Mouse (Mus musculus) cerebellum, postnatal 36 days (tissue): ENCODE measurements at regions not wholly inside any gene's neighbourhood (a gene's known extent, or its start where the extent isn't known, plus 50 kb on each side); places are given as distances from the start of the nearest gene placed in this dataset.

Source experiments
- DNase-seq, 2 experiments: peaks; one replicate each; pipeline ENCODE4 v3.0.0; 2021 to 2022; ENCODE audit warnings: mixed read lengths in 2 of 2

DNA sequence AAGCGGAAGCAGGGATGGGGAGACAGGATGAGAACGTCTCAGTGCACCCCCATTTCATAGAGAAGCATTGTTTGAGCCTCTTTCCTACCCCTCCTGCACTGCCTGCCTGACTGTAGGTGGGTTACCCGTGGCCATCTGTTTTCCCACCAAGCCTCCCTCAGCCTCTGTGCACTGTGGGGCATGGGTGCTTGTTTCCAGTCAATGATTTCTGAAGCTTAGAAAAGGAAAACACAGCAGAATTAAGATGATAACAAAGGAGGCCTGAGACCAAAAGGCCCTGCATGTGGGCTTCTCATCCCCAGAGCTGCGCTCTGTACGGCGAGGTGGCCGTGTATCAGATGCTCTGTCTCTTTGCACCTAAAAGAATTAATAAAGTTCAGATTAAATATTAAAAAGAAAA, 92.9 kb upstream of the Pabpc6 start:
- DNase-seq = no peak

DNA sequence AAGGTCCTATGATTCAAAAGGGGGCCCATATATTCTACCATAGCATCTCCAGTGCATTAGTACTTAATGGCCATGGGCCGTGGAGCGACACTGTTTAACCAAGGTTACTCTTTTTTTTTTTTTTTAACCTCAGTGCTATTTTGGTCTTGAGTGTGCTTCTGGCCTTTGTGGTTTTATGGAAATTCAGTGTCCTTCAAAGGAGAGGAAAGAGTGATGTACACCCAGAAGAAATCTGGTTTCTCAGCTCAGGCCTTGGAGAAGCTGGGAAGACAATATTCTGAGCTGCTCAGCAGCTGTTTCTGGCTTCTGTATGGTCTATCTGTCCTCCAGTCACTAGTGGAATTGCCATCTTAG, 91.2 kb upstream of the Pabpc6 start:
- no peak for DNase-seq

DNA sequence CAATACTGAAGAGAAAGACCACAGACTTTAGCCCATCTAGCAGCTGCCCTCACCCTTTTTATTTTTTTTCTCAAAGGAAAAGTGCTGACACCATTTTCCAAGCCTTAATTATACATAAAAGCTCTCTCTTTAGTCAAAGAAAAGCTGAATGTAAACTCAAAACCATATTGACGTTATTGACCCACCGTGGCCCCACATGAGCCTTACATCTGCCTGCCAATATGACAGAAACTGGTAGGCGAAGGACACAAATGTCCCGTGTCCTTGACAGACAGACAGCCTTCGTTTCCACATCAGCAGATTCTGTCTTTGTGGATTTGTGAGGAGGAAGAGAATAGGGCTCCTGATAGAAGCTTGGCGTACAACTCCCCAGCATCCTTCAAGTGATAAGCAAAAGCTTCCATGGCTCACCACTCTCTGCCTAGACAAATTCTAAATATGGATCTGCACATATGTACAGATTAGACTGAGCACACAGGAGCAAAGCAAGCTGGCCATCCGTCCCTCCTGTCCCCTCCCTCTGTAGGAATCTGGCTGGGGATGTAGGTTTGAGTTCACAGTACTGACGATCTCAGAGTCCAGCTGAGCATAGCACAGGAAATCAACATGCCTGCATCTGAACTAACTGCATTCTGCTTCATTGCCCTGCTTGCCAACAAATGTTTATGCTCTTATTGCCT, 90.6 kb upstream of the Pabpc6 start:
- no peak for DNase-seq

DNA sequence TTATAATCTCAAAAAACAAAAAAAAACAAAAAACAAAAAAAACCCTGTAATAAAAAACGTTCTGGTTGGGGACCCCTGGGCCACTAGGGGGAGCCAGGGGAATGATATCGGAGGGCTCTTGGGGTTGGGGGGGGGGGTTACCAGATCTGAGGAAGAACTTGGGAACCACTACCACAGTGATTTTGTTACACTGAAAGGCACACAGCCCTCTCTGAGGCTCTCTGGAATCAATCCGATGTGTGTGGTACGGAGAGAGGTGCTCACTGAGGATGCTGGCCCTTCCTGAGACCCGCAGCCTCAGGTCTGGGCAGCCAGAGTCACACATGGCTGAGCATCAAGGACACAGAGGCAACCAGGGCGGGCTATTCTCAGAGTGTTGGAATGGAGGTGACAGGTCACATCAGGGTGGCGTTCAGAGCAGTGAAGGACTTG, 89.9 kb upstream of the Pabpc6 start:
- peak; percentile 13 to 42 for DNase-seq

DNA sequence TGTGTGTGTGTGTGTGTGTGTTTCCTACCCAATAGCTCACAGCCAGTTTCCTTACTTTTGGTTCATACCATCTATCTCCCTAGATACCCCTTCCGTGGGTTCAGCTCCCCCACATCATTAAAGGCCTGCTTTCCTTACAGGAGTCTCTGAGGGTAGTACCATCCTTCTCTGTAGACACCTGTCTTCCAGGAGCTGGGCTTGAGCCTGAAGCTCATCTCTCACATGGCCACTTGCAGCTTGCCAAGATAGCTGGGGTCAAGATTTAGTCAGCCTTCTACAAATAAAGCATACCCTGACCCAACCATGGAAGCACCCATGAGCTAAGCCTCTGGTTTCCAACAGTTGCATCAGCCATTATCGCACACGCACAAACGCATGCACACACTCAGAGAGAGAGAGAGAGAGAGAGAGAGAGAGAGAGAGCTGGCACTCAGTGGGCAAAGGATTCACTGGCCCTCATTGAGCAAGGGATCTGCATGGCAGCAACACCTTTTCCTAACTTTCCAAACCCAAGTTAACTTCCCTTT, 88.3 kb upstream of the Pabpc6 start:
- DNase-seq = no peak

DNA sequence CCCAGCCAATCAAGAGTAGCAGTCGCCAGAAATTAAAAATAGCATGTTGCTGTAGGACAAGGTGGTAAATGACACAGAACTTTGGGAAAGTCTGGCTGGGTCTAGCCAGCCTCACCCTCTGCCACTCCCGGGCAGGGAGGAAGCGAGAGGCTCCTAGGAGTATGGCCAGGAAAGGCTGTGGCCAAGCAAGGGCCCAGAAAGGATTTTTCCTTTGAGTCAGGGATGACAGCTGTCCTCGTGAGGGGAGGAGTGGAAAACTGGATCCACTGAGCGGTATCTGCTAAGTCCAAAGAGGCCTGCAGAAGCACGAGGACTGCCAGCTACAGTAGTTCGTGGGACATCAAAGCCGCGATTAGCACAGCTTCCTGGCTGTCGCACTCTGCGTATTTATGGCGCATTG, 87.2 kb upstream of the Pabpc6 start:
- no peak for DNase-seq

DNA sequence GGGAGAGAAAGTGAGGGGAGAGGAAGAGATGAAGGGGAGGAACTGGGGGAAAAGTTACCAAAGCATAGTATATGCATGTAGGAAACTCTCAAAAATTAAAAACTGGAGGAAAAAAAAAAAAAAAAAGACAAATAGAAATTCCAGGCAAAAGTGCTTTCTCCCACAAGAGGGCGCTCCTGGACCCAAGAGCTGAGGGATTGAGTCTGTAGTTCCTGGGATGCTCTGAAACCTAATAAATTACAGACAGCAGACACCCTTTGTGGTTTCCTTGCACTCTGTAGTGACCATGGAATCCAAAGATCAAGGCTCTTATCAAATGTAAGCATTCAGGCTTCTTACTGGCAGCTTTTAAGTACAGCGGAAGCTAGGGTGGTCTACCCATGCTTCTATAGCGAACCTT, 86.7 kb upstream of the Pabpc6 start:
- DNase-seq = peak; percentile 67 to 73

DNA sequence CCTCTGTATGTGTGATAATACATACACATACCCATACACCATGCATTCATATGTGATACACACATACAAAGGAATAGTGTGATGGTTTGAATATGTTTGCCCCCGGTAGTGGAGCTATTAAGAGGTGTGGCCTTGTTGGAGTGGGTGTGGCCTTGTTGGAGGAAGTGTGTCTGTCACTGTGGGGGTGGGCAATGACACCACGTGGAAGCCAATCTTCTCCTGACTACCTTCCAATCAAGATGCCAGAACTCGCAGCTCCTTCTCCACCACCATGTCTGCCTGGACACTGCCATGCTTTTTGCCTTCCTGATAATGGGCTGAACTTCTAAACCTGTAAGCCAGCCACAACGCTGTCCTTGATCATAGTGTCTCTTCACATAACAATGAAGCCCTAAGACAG, 86.1 kb upstream of the Pabpc6 start:
- no peak for DNase-seq

DNA sequence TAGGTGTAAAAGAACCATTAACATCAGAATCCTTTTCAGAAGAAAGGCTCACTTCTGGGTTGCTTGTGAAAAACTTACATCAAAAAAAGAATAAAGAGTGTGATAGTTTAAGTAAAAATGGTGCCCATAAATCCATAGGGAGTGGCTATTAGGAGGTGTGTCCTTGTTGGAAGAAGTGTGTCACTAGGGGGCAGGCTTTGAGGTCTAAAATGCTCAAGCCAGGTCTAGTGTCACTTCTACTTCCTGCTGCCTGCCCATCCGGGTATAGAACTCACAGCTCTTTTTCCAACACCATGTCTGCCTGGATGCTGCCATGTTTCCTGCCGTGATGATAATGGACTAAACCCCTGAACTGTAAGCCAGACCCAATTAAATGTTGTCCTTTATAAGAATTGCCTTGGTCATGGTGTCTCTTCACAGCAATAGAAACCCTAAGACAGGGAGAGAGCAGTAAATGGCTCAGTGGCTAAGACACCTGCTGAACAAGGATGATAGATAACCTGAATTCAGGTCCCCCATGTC, 85.4 kb upstream of the Pabpc6 start:
- no peak for DNase-seq

DNA sequence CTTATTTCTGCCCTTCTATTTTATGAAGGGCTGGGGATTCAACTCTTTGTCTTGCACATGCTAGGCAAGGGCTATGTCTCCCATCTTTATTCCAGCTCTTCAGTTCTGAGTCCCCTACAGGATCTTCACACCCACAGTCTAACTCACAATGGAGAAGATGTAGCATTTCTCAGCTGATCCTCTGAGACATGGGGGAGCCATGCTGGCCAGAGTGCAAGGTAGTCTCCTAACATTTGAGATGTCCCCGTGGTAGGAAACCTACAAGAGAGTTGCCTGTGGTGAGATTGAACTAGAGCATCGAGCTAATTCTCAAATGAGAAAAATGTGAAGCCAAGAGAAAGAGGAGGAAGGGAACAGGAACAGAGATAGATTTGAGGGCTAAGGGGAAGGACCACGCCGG, 83.3 kb upstream of the Pabpc6 start:
- no peak for DNase-seq

DNA sequence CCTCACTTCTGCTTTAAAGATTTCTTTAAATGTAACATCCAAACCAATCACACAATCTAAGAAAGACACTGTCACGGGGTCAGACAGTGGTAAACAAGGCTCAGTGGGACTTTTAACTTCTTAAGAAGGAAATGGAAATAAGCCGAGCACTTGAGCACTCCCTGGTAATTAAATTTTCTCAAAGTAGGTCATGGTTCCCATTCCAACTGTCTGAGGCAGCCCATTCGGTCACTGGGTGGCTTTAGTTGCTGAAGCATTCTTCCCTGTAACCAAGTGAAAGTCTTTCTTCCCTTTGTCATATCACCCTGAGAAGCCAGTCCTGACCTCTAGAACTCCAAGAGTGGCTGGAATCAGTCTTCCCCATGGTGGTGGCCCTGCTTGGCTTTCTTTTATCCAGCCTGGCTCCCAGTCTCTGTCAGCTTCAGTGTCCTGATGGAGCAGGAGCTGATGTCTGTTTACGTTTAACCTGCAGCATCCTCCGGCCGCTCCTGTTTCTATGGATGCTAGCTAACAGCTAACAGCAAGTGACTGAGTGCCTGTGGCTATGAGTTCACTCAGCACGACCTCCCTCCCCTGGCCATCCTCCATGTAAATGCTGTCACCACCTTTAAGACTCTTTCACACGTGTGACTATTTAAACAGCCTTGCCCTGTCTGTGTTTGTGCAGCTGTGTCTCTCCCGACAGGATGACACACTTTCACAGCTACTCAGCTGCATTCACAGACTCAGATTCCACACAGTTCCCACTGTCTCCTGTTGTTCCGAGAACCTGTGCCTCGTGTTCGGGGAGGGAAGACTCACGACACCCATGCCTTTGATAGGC, 82.0 kb upstream of the Pabpc6 start:
- DNase-seq = no peak

DNA sequence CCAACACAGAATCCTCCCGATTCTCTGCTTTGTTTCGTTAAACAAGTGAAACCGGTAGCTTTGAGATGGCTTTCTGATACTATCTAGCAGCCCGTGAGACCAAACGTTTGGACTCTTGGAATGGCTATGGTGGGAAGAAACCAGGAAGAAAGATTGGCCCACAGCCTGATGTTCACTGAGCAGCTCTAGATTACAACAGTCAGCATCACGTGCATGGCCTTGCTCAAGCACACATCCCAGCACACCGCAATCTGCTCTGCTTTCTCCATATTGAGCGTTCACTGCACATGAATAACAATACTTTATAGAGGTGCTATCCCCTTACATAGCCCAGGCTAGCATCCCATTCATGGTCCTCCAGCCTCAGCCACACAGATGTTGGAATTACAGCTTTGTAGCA, 80.5 kb upstream of the Pabpc6 start:
- no peak for DNase-seq

DNA sequence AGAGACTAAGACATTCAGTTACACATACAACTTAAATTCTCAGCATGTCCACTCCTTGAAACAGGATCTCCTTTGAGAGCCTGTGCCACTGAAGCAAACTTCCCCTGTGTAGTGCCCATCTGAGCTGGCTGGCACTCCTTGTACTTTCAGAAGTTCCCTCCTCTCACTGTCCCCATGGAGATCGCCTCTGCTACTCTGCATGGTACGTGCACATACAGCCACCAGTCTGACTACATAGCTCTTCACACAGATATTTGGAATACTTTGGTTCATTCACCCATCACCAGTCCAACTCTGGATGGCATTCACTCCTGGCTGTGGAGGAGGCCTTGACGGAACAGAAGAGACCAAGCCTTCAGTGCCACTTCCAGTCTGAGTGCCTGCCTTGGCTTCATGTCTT, 79.8 kb upstream of the Pabpc6 start:
- no peak for DNase-seq

DNA sequence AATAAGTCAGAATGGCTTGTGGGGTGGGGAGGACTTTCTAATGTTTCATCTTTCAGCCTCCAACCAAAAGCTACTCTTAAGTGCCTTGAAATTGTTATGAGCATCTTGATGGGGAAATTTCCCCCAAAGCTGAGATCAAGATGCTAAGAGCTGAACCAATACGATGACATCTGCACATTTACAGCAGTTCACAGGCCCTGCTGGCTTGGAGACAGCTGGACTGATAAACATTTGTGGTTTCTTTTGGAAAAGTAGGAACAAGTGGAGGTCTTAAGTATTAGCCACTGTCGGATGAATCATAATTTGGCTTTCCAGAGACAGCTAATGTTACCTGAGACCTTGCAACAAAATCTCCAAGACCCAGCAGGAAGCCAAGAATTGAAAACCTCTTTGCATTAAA, 78.4 kb upstream of the Pabpc6 start:
- DNase-seq = no peak

DNA sequence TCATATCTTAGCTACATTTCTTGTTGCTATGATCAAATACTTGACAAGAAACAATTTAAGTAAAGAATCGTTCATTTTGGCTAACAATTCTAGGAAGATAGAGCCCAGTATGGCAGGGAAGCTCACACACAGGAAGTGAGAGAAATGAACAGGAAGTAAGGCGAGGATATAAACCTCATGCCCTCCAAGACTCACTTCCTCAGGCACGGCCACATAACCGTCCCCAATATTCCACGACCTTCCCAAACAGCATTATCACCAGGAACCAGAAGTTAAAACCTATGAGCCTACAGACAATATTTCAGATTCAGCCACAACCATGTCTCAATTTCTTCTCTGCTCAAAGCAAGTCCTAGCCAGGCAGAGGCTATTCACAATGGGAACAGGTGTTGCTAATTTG, 73.8 kb upstream of the Pabpc6 start:
- DNase-seq = no peak

DNA sequence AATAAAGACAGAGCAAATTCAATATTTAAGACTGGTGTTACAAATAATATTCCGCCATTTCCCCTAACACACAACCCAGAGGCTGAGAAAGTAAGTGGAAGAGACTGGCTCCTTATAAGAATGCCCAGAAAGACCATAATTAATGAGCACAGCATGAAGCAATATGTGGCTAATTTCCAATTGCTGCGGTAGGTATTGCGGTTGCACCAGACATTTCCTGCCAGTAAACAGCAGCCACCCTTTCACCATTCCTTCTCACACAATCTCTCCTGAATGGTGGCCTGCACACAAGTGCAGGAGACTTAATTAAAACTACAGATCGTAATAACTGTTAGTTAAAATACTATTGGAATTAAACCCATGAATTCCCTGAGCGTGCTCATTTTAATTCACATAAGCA, 71.8 kb upstream of the Pabpc6 start:
- DNase-seq = no peak

DNA sequence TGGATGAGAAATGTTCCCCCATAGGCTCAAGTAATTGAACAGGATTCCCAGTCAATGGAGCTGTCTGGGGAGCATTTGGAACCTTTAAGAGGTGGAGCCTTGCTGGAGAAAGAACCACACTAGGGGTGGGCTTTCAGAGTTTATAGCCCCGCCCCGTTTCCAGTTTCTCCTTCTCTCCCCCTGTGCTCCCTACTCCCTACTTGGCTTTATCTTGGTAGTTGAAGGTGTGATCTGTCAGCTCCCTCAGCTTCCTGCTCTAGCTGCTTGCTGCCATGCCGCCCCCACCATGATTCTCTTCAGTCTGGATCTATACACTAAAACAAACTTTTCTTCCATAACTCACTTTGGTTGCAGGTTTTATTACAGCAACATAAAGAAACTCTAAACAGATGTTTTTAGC, 59.5 kb upstream of the Pabpc6 start:
- no peak for DNase-seq

DNA sequence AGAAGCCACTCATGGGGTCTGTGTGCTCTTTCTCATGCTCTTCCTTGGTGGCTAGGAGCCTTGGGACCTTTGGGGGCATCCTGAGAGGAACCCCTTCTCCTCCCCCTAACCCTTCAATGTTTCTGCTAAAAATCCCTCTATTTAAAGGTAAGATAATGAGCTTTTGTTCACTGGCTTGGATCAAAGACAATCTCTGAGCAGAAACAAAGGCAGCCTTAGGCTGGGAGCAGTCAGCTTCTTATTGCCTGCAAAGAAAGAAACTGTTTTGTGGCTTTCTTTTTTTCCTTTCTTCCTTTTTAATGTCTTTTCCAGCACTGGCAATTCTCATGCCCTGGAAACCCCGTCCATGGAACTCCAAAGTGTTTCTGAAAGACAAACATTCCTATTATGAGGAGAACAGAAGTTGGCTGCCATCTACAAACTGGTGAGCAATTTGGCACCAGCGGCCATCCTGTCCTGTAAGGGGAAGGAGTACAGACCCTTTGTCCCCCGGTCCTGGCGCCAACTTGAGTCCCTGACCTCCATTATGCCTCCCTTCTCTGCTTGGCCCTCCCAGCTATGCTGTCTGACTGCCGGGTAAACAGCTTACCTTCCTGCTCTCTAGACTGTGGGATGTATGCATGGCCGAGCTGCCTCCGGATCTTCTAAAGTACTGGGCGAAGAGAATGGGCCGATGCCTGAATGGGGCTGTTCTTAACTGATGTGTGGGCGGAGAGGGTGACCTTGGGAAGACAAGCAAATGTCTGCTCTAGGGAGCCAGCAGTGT, 56.4 kb upstream of the Pabpc6 start:
- peak in 1 of 2 experiments; percentile 6 for DNase-seq

DNA sequence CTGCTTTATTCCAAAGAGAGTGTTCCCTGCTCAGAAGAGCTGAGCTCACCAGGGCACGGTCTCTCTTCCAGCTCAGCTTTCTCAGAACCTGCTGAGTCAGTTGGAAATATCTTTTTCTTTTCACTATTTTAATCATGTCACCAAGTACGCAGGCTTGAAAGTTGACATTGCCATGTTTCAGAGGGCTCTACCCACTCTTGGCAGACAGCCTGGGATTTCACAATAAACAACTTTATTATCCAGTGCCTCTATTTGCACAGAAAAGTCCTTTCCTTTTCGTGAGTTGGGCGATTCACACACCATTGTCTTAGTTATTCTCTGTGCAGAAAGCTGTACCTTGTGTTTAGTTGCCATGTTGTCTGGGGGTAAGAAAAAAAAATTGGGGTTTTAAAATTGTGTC, 54.0 kb upstream of the Pabpc6 start:
- no peak for DNase-seq

DNA sequence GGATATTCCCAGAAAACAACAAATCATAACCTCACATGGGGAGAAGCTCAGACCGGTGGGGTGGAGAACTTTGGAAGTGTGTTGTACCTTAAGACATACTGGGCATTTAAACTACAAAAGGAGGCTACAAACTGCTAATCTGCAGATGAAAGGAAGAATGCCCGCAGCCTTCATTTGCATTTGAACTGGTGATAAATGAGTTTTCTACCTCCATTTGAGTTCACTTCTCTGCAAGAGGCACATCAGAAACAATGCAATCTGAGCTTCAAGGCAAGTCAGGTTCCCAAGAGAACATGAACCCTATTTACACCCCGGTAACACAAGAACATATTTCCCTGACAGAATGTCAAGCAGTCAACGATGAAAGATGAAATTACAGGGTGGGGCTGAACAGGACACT, 53.2 kb upstream of the Pabpc6 start:
- DNase-seq = no peak
